Mouse (Mus musculus): Measurements from ENCODE around the gene Magi3.

DNA sequence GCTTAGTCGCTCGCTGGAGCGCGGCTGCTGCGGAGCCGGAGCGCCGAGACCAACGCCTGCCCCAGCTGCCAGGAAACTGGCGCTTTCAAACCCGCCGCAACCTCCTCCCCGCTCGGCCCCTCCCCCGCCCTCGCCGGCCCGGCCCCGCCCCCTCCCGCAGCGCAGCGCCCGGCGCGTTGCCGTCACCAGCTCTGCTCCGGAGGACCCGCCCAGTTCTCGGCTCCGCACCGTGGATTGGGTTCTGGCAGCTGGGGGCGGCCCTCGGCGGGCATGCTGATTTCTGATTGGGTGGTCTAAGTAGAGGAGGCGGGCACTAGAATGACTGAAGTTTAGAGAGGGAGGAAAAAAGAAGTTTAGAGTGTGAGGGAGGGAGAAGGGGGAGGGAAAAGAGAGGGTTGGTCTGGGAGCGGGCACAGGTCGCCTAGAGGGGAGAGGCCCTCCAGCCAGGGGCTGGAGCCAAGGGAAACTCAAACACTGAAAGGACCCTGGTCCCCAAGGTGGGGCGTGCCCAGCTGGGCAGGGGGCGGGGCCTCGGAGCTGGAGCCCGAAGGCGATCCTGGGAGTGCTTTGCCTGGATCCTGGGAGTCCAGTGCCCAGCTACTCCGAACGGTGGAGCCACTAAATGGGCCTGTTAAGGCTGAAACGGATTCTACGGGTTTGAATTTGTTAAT lies at the start of gene Magi3:
- TF ChIP-seq CTCF (IDR thresholded peaks at IDR 0.05; ENCODE audit: low read depth, low read length) (no peak), POLR2A (IDR thresholded peaks at IDR 0.05; ENCODE audit: extremely low read depth, insufficient read depth, low read length) (peak; percentile 97)

All from liver, adult 2 months (tissue).